Mouse (Mus musculus) adrenal gland, postnatal 14 days (tissue): ENCODE results near the gene Fshr. TPM values are rescaled to one million over a fixed set of nuclear protein-coding genes. Genes with fewer than 3 reads are reported as not detected.
A peak's percentile ranks its signal among the peaks of the same experiment; 100 is the strongest.

ENCODE experiments used
- DNase-seq: peaks from one replicate; pipeline ENCODE4 v3.0.0; 2021; ENCODE audit warnings: mixed read lengths
- total RNA-seq: library from RNA; stranded (reverse); gene quantifications from 2 replicates; pipeline ENCODE4 v1.2.3, GENCODE M21; 2021

Fshr gene
- total RNA-seq, 1 experiment from 2014 or later = not detected

DNA sequence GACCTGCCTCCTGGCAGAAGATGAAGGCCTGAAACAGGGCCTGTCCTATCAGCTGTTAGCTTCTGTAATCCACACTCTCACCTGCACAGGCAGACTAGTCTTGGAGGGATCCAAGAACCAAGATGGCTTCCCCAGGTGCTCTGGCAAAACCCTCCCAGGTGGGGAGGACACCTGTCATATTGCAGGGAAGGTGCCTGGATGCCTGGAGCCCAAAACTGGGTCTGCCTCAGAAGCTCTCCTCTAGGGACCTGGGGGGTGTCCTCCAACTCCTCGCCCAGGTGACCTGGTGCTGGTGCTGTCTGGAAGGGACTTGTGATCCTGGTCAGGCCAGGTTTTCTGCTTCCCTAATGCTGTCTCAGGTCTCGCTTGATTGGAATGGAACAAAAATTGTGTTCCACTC, 167.5 kb downstream of the Fshr start:
- DNase-seq = no peak

DNA sequence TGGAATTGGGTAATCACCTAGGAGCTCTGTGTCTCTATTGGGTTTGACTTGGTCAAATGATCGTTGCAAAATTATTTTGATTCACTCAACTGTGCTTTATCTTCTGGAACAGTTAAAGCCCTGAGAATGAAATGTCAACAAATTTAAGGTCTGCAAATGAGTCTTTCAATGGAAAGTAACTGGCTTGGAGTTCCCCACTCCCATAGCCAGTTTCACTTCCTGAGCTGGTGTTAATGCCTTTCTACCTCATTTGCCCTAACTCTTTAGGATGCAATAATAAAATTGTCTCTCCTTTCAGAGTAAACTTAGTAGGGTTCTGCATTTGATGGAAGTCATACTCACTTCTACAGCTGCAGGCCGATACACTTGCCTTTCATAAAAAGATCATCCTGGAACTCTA, 181.0 kb downstream of the Fshr start:
- DNase-seq = no peak

DNA sequence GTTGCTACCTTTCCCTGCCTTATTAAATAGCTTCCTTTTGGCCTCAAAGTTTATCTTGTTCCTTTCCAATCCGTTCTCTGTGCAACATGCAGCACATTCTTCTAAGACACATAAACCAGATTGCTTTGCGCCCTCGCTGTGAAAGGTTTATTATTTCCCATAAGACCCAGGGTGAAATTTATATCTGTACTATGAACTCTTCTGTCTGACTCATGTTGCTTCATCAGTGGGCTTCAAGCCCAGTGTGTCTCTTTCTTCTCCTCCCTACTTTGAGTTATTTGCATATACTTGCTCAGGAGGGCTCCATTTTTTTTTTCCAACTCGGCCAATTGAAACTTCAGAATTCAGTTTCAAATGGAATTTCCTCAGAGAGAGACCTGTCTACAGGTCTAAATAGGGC, 183.5 kb downstream of the Fshr start:
- no peak for DNase-seq

DNA sequence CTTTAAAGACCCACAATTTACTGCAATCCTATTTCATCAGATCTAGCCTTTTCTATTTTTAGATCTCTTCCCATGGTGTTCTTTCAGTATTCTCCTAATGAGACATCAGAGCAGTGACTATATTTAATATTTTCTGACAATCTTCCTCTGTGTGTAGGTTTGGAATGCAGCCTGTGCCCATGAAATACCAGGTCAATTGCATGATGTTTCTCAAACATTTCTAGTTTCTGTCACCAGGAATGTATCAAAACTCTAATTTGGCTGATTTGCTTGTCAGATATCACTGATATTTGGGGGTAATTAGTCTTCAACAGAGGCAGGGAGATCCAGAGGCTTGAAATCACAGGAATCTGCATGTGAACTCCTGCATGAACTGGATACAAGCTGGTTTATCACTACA, 186.8 kb downstream of the Fshr start:
- no peak for DNase-seq

DNA sequence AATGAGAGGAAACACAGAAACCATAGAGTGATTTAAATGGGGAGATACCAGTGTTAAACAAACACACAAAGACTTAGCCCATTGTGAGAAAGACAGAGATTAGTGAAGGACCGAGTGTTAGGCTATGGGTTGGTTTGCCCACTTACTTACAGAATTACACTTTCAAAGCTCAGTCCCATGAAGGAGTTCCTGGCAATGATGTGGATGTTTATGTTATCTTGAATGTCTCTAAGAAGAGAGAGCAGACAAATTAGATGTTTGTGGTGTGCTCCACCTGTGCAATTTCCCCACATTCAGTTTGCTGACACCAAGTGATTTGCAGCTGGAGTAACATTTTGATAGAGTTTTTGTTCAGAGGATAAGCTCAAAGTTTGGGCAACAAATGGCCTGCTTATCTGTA, 191.4 kb downstream of the Fshr start:
- no peak for DNase-seq

DNA sequence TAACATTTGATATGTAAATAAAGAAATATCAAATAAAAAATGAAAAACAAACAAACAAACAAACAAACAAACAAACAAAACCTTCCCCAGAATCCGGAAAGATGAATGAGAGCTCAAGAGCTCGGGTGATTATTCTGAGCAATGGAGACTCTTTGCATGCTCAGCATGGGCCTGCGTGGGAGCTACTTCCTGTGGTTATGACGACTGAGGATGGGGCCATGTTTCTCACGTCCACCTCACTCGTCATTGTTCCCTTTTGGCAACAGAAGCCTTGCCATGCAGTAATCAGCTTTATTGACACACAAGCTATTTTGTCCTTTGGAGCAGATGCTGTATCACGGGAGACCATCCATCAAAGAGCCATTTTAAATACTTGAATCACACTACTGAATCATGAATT, 191.8 kb downstream of the Fshr start:
- no peak for DNase-seq

DNA sequence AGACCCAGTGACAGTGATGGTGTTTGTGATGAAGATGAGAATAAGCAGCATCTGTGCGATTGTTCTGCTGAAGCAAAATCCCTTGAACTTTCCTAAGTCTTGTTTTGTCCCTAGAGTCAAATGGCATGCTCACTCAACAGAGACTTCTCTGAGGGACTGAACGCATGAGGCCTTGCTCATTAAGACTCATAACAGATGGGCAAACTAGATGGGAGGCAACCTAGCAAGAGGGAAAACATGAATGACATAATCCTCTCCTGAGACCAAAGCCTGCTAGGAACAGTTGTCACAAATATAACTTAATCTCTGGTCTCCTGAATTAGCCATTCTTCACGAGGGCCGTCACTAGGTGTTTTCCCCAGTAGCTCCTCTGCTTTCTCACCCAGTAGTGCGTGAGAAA, 194.5 kb downstream of the Fshr start:
- DNase-seq = no peak

DNA sequence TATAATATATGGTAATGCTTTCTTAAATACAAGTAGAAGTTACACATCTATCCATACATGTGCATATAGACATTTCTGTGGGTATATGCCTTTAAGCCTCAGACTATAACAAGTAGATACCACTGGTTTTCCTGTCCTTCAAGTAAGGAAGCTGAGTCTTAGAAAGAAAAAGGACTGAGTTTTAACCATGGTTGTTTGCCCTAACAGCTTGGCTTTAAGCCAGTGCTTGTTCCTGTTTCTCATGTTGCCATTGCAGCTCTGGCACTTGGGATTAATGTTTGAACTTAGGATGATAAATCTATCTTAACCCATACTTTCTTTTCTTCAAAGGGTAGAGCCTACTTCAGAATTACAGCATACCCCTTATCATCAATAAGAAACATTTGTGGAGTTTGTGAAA, 200.6 kb downstream of the Fshr start:
- DNase-seq = no peak

DNA sequence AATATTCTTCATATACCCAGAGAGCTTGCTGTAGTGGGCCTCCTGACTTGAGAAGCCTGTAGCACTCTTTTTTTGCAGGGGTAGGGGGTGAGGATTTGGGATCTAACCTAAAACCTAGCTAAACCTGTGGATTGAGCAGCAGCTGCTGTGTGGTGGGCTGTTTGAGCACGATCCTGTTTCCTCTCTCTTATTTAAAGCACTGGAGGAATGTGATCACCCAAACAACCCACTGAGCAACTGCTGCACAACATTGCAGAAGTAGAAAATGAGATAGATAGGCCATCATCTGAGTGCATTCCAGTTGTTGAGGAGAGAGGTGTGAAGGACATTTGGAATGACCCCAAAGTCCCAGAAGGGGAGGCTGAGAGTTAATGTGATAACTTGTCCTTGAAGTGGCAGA, 202.2 kb downstream of the Fshr start:
- DNase-seq = no peak

DNA sequence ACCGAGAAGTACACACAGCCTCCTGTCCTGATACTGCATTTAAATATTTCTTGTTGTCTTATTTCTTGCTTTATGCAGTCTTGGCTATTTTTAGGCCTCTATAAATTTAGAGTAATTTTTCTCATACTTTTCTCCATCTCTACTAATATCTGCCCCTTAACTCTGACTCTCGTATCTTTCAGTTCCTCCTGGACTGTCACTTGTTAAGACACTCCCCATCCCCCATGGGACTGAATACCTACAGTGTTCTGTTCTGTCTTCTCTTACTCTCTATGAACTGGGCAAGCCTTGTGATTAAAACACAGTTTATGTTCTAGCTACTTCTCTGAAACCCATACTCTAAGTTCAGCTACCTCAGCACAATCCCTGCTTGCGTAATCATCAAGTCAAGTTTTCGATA, 209.2 kb downstream of the Fshr start:
- no peak for DNase-seq

DNA sequence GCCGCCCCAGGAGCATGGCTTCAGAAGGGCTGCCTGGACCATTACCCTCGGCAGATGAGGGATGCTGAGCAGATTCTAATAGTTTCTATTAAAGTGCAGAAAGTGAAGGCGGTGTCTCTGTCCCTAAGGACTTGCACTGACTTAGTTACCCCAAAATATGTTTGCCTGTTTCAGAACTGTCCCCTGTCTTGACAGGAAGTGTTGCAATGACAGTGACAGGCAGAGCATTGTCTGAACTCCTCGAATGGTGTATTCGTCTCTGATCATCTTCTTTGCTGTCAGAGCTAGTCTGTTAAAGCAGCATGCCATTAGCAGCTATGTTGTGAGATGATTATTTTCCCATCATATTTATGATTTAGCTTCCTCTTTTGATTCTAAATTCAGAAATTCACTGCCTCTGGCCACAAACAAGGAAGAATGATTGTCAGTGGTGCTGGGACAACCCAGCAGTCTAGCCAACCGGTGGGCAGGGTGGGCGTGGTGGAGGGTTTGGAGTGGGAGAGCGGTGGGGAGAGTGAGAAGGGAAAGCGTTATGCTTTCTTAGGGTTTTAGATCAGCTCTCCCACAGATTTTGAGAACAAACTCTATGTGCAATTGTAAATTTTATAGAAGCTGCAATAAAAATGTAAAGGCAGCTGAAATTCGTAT, 219.6 kb downstream of the Fshr start:
- DNase-seq = no peak

DNA sequence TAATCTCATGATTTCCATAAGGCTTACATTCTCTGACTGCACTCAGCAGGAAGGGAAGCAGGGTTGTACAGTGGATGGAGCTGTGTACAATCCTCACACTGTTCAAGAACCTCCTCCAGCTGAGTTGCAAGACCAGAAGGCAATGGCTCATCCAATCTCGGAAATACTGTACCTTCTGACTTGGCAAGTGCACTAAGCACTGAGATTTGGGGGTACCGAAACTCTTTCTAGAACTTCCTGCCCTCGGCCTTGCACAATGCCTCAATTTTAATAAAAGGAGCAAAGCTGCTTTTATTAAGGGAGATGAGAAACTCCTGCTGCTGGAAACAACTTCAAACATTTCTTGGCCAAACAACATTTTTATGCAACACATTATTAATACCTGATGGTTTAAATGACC, 225.9 kb downstream of the Fshr start:
- no peak for DNase-seq

DNA sequence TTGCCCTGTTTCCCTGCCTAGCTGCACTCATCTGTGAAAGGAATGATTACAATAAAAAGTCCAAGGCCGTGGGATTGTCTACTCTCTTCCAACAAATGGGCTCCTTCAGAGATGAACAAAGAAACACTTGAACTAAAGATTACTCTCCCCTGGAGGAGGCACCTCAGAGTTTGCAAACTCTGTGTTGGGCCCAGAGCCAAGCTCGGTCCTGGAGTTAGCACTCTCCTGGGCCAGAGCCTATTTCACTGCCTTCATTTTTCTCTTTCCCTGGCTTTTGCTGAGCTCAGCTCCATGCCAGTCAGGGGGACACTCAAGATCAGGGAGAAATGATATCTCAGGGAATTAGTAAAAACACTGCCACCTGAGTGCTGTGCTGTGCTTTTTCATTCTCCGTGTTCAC, 234.4 kb downstream of the Fshr start:
- no peak for DNase-seq

DNA sequence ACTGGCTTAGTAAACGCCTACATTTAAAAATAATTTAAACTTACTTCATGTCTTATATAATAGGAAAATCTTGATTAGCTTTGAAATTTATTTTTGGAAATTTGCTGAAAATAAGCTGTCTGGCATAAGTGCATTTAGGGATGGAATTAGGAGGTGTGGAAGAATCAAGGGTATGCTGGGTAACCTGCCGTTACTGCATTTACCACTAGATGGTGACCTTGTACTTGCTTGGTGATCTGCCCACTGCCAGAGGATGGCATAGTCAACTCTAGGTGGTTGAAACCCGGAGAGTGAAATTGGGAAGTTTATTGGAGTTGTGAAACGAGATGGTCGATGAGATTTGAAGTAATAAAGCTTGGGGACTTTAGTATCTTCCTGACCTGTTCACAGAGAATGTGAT, 246.5 kb downstream of the Fshr start:
- DNase-seq = peak; percentile 34

DNA sequence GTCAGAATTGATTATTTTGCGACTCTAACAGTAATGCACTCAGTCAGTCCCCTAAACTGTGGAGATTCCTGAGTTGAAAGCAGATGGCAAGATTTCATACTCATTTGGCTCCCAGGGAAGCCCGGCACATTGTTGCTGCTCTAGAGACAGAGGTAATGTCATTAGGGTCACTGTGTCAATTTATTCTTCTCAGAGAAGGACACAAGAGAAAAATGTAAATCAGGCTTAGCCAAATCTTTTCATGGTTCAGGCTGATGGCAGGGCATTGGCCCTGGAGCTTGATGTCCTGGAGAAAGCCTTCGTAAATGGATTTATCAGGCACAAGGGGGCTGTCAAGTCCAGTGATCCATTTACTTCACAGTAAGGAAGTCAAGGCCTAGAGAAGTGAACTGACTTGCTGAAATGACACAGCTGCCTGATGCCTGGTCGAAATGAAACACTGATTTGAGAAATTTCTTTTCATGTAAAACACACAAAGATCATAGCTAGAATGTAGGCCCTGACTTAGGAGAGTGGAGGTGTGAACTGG, 262.3 kb downstream of the Fshr start:
- DNase-seq = no peak

DNA sequence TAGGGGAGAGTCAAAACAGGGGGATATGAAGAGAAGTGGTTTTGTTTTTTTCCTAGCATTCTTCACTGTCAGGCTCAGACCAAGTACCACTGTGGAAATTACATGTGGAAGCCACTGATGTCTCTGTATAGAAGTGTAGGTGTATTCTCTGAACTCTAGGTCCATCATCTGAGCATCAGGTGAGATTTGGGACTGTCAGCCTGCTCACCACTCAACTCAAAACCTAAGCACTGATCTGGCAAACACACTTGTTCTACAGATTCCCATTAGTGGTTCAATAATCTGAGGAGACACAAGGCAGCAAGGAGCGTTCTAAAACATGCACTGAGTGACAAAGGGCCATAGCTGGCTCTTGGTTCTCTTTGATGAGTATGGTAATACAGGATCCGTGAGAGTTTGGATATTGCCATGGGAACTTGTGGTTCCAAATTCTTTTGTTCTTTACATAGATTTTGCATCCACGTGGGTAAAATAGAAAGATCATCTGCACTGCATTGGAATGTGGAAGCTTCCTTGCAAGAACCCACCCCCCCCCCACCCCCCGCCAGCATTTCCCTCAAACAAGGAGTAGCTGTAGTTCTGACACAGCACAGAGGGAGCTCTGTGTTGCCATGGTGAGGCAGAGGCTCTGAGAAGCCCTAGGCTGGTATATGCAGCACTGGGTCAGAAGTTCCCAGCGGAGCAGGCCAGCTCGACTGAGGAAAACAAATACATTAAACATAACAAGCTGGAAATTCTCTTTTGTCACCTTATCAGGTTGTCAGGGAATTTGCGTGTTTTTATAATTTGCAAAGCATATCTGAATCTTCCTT, 262.9 kb downstream of the Fshr start:
- DNase-seq = no peak

DNA sequence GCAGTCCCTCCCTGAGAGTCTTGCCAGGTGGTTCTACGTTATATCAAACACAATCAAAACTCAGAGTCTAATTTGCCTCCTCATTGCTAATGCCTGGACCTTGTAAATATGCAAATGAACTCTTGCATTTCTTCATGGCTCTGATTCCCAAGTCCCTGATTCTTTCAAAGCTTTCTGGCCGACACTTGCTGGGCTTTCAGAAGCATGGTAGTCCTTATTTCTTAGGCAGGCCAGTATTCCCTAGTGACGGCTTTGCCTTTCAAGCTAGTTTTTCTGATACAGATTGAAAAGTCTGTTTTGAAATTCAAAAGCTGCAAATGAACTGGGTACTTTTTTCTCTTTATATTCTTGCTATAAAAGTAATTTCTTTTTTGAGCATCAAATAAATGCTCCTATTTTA, 263.5 kb downstream of the Fshr start:
- DNase-seq = no peak
